Comparison of ENCODE assay signal across 8 mouse cellular contexts in genomic region chr7:57703580-57703979, GRCm38 (mm10).
DNase-seq lines count a peak whose midpoint lies in the region; ATAC-seq lines count a peak whose summit lies in the region.

No protein-coding gene starts in this region.

- no peak overlapping the region for H3K4me2 ChIP-seq in forebrain, embryonic 15.5 days (replicated peaks)
- H3K4me2 ChIP-seq in forebrain, embryonic 11.5 days (ENCODE audit: low read depth, low read length, severe bottlenecking) = no peak overlapping the region
- H3K4me2 ChIP-seq in hindbrain, embryonic 11.5 days (replicated peaks; ENCODE audit: low read depth, low read length) = no peak overlapping the region

- H3K4me3 ChIP-seq in forebrain, embryonic 15.5 days = no peak overlapping the region
- H3K4me3 ChIP-seq in forebrain, embryonic 11.5 days (ENCODE audit: low read depth, low read length) = no peak overlapping the region
- no peak overlapping the region for H3K4me3 ChIP-seq in hindbrain, embryonic 11.5 days (ENCODE audit: low read depth, low read length)

- WGBS in forebrain, embryonic 15.5 days = 55% methylated on average over 1 of the region's 1 CpGs
- WGBS in forebrain, embryonic 11.5 days = 92% methylated on average over 1 of the region's 1 CpGs
- 63% methylated on average over 1 of the region's 1 CpGs for WGBS in hindbrain, embryonic 11.5 days

- no peaks in the 10 kb centered on the region for H3K9me3 ChIP-seq in forebrain, embryonic 15.5 days
- no peaks in the 10 kb centered on the region for H3K9me3 ChIP-seq in forebrain, embryonic 11.5 days (ENCODE audit: control insufficient read depth, low read length)
- no peaks in the 10 kb centered on the region for H3K9me3 ChIP-seq in hindbrain, embryonic 11.5 days (ENCODE audit: control insufficient read depth, low read length)

- H3K9ac ChIP-seq in forebrain, embryonic 15.5 days (replicated peaks) = no peak overlapping the region
- no peak overlapping the region for H3K9ac ChIP-seq in forebrain, embryonic 11.5 days (ENCODE audit: low read length)
- no peak overlapping the region for H3K9ac ChIP-seq in hindbrain, embryonic 11.5 days (ENCODE audit: low read depth, low read length)

- no peaks in the 10 kb centered on the region for H3K36me3 ChIP-seq in forebrain, embryonic 15.5 days
- H3K36me3 ChIP-seq in forebrain, embryonic 11.5 days (ENCODE audit: control insufficient read depth, insufficient read depth, low read length) = no peaks in the 10 kb centered on the region
- H3K36me3 ChIP-seq in hindbrain, embryonic 11.5 days (ENCODE audit: control insufficient read depth, insufficient read depth, low read length) = no peaks in the 10 kb centered on the region

- ATAC-seq in forebrain, embryonic 15.5 days (replicated peaks) = peak; percentile 42; the same call in 1 of the 2 replicates
- no peak for ATAC-seq in forebrain, embryonic 11.5 days (replicated peaks; ENCODE audit: low FRiP score)
- no peak for ATAC-seq in hindbrain, embryonic 11.5 days (ENCODE audit: low FRiP score)

- DNase-seq in forebrain, embryonic 11.5 days (ENCODE audit: low spot score) = no peak
- DNase-seq in ovary, adult 18-20 months (ENCODE audit: low spot score) = peak; percentile 44
- DNase-seq in ovary, postnatal 10 days (ENCODE audit: low spot score) = no peak
- peak; percentile 21 to 52 for DNase-seq in heart, adult 9 months (ENCODE audit: low spot score in 2 of 2)
- peak; percentile 56 for DNase-seq in testis, postnatal 14 days (ENCODE audit: low spot score)
- DNase-seq in liver = no peak
- DNase-seq in hindbrain, embryonic 11.5 days (ENCODE audit: low spot score) = no peak

- H3K27ac ChIP-seq in forebrain, embryonic 15.5 days (replicated peaks) = no peak overlapping the region
- no peak overlapping the region for H3K27ac ChIP-seq in forebrain, embryonic 11.5 days (ENCODE audit: low read depth, low read length)
- no peak overlapping the region for H3K27ac ChIP-seq in hindbrain, embryonic 11.5 days (ENCODE audit: low read depth, low read length)

- H3K27me3 ChIP-seq in forebrain, embryonic 15.5 days = no peaks in the 10 kb centered on the region
- H3K27me3 ChIP-seq in forebrain, embryonic 11.5 days (ENCODE audit: control insufficient read depth, insufficient read depth, low read length) = no peaks in the 10 kb centered on the region
- H3K27me3 ChIP-seq in hindbrain, embryonic 11.5 days (ENCODE audit: control insufficient read depth, insufficient read depth, low read length) = no peaks in the 10 kb centered on the region

- H3K4me1 ChIP-seq in forebrain, embryonic 15.5 days = peaks cover 21% of the 10 kb centered on the region
- no peaks in the 10 kb centered on the region for H3K4me1 ChIP-seq in forebrain, embryonic 11.5 days (replicated peaks; ENCODE audit: control insufficient read depth, insufficient read depth, low read length)
- no peaks in the 10 kb centered on the region for H3K4me1 ChIP-seq in hindbrain, embryonic 11.5 days (replicated peaks; ENCODE audit: control insufficient read depth, insufficient read depth, low read length)

Comparison
In these comparisons a context has a peak if more than half of its experiments do, and no peak if none do; other contexts are left out.
1. DNase-seq: peak in ovary, adult 18-20 months (single experiment), heart, adult 9 months (2 of 2) and testis, postnatal 14 days (single experiment); none in forebrain, embryonic 11.5 days (single experiment), ovary, postnatal 10 days (single experiment), liver (single experiment) and hindbrain, embryonic 11.5 days (single experiment).